7 mouse cellular contexts compared by ENCODE assay signal in the genomic region with DNA sequence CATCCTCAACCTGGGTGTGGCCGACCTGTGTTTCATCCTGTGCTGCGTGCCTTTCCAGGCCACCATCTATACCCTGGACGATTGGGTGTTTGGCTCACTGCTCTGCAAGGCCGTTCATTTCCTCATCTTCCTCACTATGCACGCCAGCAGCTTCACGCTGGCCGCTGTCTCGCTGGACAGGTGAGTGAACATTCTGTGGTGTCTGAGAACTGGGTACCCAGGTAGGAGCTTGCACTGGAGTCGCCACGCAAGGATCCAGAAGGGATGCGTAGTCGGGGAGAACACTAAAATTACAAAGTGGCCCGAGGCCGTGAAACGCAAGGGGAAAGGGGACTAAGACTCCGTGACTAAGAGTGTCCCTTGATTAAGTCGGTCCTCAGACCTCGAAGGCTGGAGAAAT. TPM values are rescaled to one million over a fixed set of nuclear protein-coding genes. Genes with fewer than 3 reads are reported as not detected.
DNase-seq lines count a peak whose midpoint lies in the region; ATAC-seq and TF ChIP-seq lines count a peak whose summit lies in the region.

No protein-coding gene starts in this region.

- 2% methylated on average over 18 of the region's 18 CpGs for WGBS in hindbrain, embryonic 16.5 days
- WGBS in midbrain, embryonic 13.5 days = 3% methylated on average over 18 of the region's 18 CpGs

- no peaks in the 10 kb centered on the region for H3K9me3 ChIP-seq in ES-E14 (ENCODE audit: control insufficient read depth, insufficient read depth, low read depth, low read length)
- no peaks in the 10 kb centered on the region for H3K9me3 ChIP-seq in hindbrain, embryonic 16.5 days (ENCODE audit: control insufficient read depth, low read length)
- no peaks in the 10 kb centered on the region for H3K9me3 ChIP-seq in midbrain, embryonic 13.5 days

- peak; percentile 31 for DNase-seq in ES-E14 (ENCODE audit: low read depth, low spot score)
- no peak for DNase-seq in thymus, postnatal 10 days (ENCODE audit: low spot score in 2 of 2)
- no peak for DNase-seq in left cerebral cortex, adult 9 months (ENCODE audit: low spot score in 2 of 2)
- no peak for DNase-seq in kidney, postnatal 4 days

- no peak for TF ChIP-seq CTCF in bone marrow macrophage, adult 2 months (IDR thresholded peaks at IDR 0.05; ENCODE audit: low read depth, low read length)

- H3K4me2 ChIP-seq in hindbrain, embryonic 16.5 days (ENCODE audit: low read length) = peak overlapping the region; percentile 62
- peak overlapping the region; percentile 53 for H3K4me2 ChIP-seq in midbrain, embryonic 13.5 days (replicated peaks)

- peaks cover 36% of the 10 kb centered on the region for H3K27me3 ChIP-seq in hindbrain, embryonic 16.5 days (replicated peaks; ENCODE audit: control insufficient read depth, insufficient read depth, low read length)
- H3K27me3 ChIP-seq in midbrain, embryonic 13.5 days = peaks cover 61% of the 10 kb centered on the region

- peaks cover 5 to 9% of the 10 kb centered on the region in 2 experiments; a peak in 2 of 4 replicates for H3K4me1 ChIP-seq in ES-E14 (ENCODE audit: control insufficient read depth in 2 of 2, insufficient read depth in 2 of 2, low read length in 2 of 2, poor library complexity in 1 of 2)
- peaks cover 9% of the 10 kb centered on the region; the same call in 1 of the 2 replicates for H3K4me1 ChIP-seq in bone marrow macrophage, adult 2 months (ENCODE audit: control insufficient read depth, insufficient read depth, low read length)
- peaks cover 17% of the 10 kb centered on the region for H3K4me1 ChIP-seq in hindbrain, embryonic 16.5 days (ENCODE audit: control insufficient read depth, insufficient read depth, low read depth, low read length)
- H3K4me1 ChIP-seq in midbrain, embryonic 13.5 days (replicated peaks) = peaks cover 10% of the 10 kb centered on the region

- ATAC-seq in hindbrain, embryonic 16.5 days = no peak
- ATAC-seq in midbrain, embryonic 13.5 days = no peak

- peak overlapping the region; percentile 58 to 61 for H3K4me3 ChIP-seq in ES-E14 (ENCODE audit: insufficient read depth in 1 of 2, low read depth in 1 of 2, low read length in 2 of 2, poor library complexity in 1 of 2, severe bottlenecking in 1 of 2)
- H3K4me3 ChIP-seq in bone marrow macrophage, adult 2 months (ENCODE audit: insufficient read depth, low read length) = peak overlapping the region; percentile 42
- H3K4me3 ChIP-seq in hindbrain, embryonic 16.5 days (ENCODE audit: low read length) = peak overlapping the region; percentile 37
- peak overlapping the region; percentile 37 for H3K4me3 ChIP-seq in midbrain, embryonic 13.5 days (replicated peaks)

- no peak for TF ChIP-seq POLR2A in bone marrow macrophage, adult 2 months (IDR thresholded peaks at IDR 0.05; ENCODE audit: borderline replicate concordance, low read depth, low read length)

- no peak overlapping the region for H3K27ac ChIP-seq in ES-E14 (ENCODE audit: insufficient read depth, low read depth, low read length, poor library complexity, severe bottlenecking)
- H3K27ac ChIP-seq in bone marrow macrophage, adult 2 months (ENCODE audit: insufficient read depth, low read depth, low read length) = no peak overlapping the region
- H3K27ac ChIP-seq in hindbrain, embryonic 16.5 days (ENCODE audit: low read depth, low read length) = no peak overlapping the region
- no peak overlapping the region for H3K27ac ChIP-seq in midbrain, embryonic 13.5 days

- peak overlapping the region; percentile 2; the same call in 1 of the 2 replicates for H3K9ac ChIP-seq in ES-E14 (ENCODE audit: insufficient read depth, low read depth, low read length, poor library complexity, severe bottlenecking)
- peak overlapping the region; percentile 60 for H3K9ac ChIP-seq in hindbrain, embryonic 16.5 days (ENCODE audit: low read depth, low read length)
- H3K9ac ChIP-seq in midbrain, embryonic 13.5 days (replicated peaks) = peak overlapping the region; percentile 60

- no peaks in the 10 kb centered on the region for H3K36me3 ChIP-seq in ES-E14 (ENCODE audit: control insufficient read depth, insufficient read depth, low read length, poor library complexity, severe bottlenecking)
- H3K36me3 ChIP-seq in hindbrain, embryonic 16.5 days (ENCODE audit: control insufficient read depth, insufficient read depth, low read length) = no peaks in the 10 kb centered on the region
- no peaks in the 10 kb centered on the region for H3K36me3 ChIP-seq in midbrain, embryonic 13.5 days

- in situ Hi-C loops in ES-E14 (cut with MboI; ENCODE audit: low sequenced_read_pairs in 2 of 2, unreplicated experiment in 2 of 2) = no loop called here

TF ChIP-seq in ES-E14, 5 proteins besides CTCF, POLR2A, EP300 and RAD21:
- TF ChIP-seq HCFC1 (IDR thresholded peaks at IDR 0.05; ENCODE audit: borderline replicate concordance, insufficient read depth, low read length) (no peak), MAFK (IDR thresholded peaks at IDR 0.05; ENCODE audit: insufficient read depth, low read depth, low read length) (no peak), ZC3H11A (IDR thresholded peaks at IDR 0.05; ENCODE audit: borderline replicate concordance, low read depth, low read length) (no peak), CHD2 (IDR thresholded peaks at IDR 0.05; ENCODE audit: low read depth, low read length) (no peak), ZNF384 (IDR thresholded peaks at IDR 0.05; ENCODE audit: low read depth, low read length) (no peak)
TF ChIP-seq in ES-E14: peak in this region for 0.

RNA-seq across cellular contexts. Expression of gene Galr2, which starts 0.9 kb away (rescaled TPM):
- 1.8 and 3.3 TPM in 2 replicates for total RNA-seq in ES-E14 (2012; rRNA removed)
- polyA plus RNA-seq in bone marrow macrophage, adult 2 months (2012; ENCODE audit: insufficient read depth, insufficient read length, missing spikeins) = 0.41 TPM in 1 of 2 replicates, not detected in the other
- 0.25 and 1.1 TPM in 2 replicates for polyA plus RNA-seq in hindbrain, embryonic 16.5 days (2015; fragmentation: Nextera tagmentation; extraction: Ambion mirVana)
- 0.22 and 0.26 TPM in 2 replicates for polyA plus RNA-seq in midbrain, embryonic 13.5 days (2015; fragmentation: Nextera tagmentation; extraction: Ambion mirVana)

RNA-seq across cellular contexts. Expression of gene Srp68, which starts 7.7 kb away (rescaled TPM):
- total RNA-seq in ES-E14 (2012; rRNA removed) = 33.4 and 38.2 TPM in 2 replicates
- 42.5 and 43.7 TPM in 2 replicates for polyA plus RNA-seq in bone marrow macrophage, adult 2 months (2012; ENCODE audit: insufficient read depth, insufficient read length, missing spikeins)
- 61.8 and 62.4 TPM in 2 replicates for polyA plus RNA-seq in hindbrain, embryonic 16.5 days (2015; fragmentation: Nextera tagmentation; extraction: Ambion mirVana)
- polyA plus RNA-seq in midbrain, embryonic 13.5 days (2015; fragmentation: Nextera tagmentation; extraction: Ambion mirVana) = 63.4 and 68.5 TPM in 2 replicates

RNA-seq across cellular contexts. Expression of gene Exoc7, which starts 25.4 kb away (rescaled TPM):
- total RNA-seq in ES-E14 (2012; rRNA removed) = 25.5 and 26.4 TPM in 2 replicates
- polyA plus RNA-seq in bone marrow macrophage, adult 2 months (2012; ENCODE audit: insufficient read depth, insufficient read length, missing spikeins) = 71.8 and 88.2 TPM in 2 replicates
- 122 and 127 TPM in 2 replicates for polyA plus RNA-seq in hindbrain, embryonic 16.5 days (2015; fragmentation: Nextera tagmentation; extraction: Ambion mirVana)
- 92.0 and 104 TPM in 2 replicates for polyA plus RNA-seq in midbrain, embryonic 13.5 days (2015; fragmentation: Nextera tagmentation; extraction: Ambion mirVana)

RNA-seq across cellular contexts. Expression of gene Evpl, which starts 43.8 kb away (rescaled TPM):
- total RNA-seq in ES-E14 (2012; rRNA removed) = 2.9 and 4.5 TPM in 2 replicates
- not detected in 2 replicates for polyA plus RNA-seq in bone marrow macrophage, adult 2 months (2012; ENCODE audit: insufficient read depth, insufficient read length, missing spikeins)
- polyA plus RNA-seq in hindbrain, embryonic 16.5 days (2015; fragmentation: Nextera tagmentation; extraction: Ambion mirVana) = 1.1 and 1.2 TPM in 2 replicates
- polyA plus RNA-seq in midbrain, embryonic 13.5 days (2015; fragmentation: Nextera tagmentation; extraction: Ambion mirVana) = 0.28 and 0.30 TPM in 2 replicates

RNA-seq across cellular contexts. Expression of gene Foxj1, which starts 53.5 kb away (rescaled TPM):
- total RNA-seq in ES-E14 (2012; rRNA removed) = 0.67 and 1.2 TPM in 2 replicates
- not detected in 2 replicates for polyA plus RNA-seq in bone marrow macrophage, adult 2 months (2012; ENCODE audit: insufficient read depth, insufficient read length, missing spikeins)
- 13.2 and 16.2 TPM in 2 replicates for polyA plus RNA-seq in hindbrain, embryonic 16.5 days (2015; fragmentation: Nextera tagmentation; extraction: Ambion mirVana)
- 6.2 and 12.4 TPM in 2 replicates for polyA plus RNA-seq in midbrain, embryonic 13.5 days (2015; fragmentation: Nextera tagmentation; extraction: Ambion mirVana)

Comparison
In these comparisons a context has a peak if more than half of its experiments do, and no peak if none do; other contexts are left out.
1. H3K9ac ChIP-seq: peak in every context shown above with its lines; median percentile 60 in hindbrain, embryonic 16.5 days; 60 in midbrain, embryonic 13.5 days; 2 in ES-E14.